Mouse (Mus musculus) gonadal fat pad, adult 2 months (tissue): Measurements from ENCODE around the gene A530016L24Rik. TPM values are rescaled to one million over a fixed set of nuclear protein-coding genes. Genes with fewer than 3 reads are reported as not detected.

Source experiments
- DNase-seq: peaks from one replicate; pipeline ENCODE4 v3.0.0-alpha.2; 2012; ENCODE audit warnings: low read depth
- polyA plus RNA-seq: library from polyadenylated mRNA; depleted of rRNA; stranded (reverse); fragments of >200 nt; gene quantifications from 2 replicates; pipeline ENCODE4 v1.2.3, GENCODE M21; 2012

The A530016L24Rik gene
- polyA plus RNA-seq, 1 experiment: 101 TPM

- no peak for DNase-seq
These were observed 13.9 kb downstream of the A530016L24Rik start for GRCm38 (mm10) chr12:112503003-112503771.

- DNase-seq: no peak
These were observed 17.0 kb downstream of the A530016L24Rik start for GRCm38 (mm10) chr12:112506267-112506666.

- DNase-seq: no peak
These were observed 18.0 kb downstream of the A530016L24Rik start for GRCm38 (mm10) chr12:112507264-112507663.

GRCm38 (mm10) chr12:112507984-112508383, 18.7 kb downstream of the A530016L24Rik start:
- DNase-seq: no peak

- no peak for DNase-seq
These were observed 21.1 kb downstream of the A530016L24Rik start for GRCm38 (mm10) chr12:112510365-112510732.

- DNase-seq: no peak
These were observed 21.6 kb downstream of the A530016L24Rik start for GRCm38 (mm10) chr12:112510733-112511372.

GRCm38 (mm10) chr12:112514897-112515296, 25.6 kb downstream of the A530016L24Rik start:
- no peak for DNase-seq

GRCm38 (mm10) chr12:112516697-112517337, 27.6 kb downstream of the A530016L24Rik start, which contains the start of gene Tmem179:
Gene Tmem179 (minus strand): TSS chr12:112516747.
- peak; percentile 27 for DNase-seq

GRCm38 (mm10) chr12:112518105-112518504, 28.9 kb downstream of the A530016L24Rik start:
- peak; percentile 5 for DNase-seq

GRCm38 (mm10) chr12:112533758-112534157, 44.5 kb downstream of the A530016L24Rik start:
- no peak for DNase-seq

- no peak for DNase-seq
These were observed 48.0 kb downstream of the A530016L24Rik start for GRCm38 (mm10) chr12:112537233-112537632.

- DNase-seq: no peak
These were observed 49.1 kb downstream of the A530016L24Rik start for GRCm38 (mm10) chr12:112538356-112538755.

- DNase-seq: no peak
These were observed 50.3 kb downstream of the A530016L24Rik start for GRCm38 (mm10) chr12:112539466-112539965.

- no peak for DNase-seq
These were observed 51.1 kb downstream of the A530016L24Rik start for GRCm38 (mm10) chr12:112540321-112540720.

GRCm38 (mm10) chr12:112541483-112542091, 52.3 kb downstream of the A530016L24Rik start:
- no peak for DNase-seq

GRCm38 (mm10) chr12:112542257-112542919, 53.1 kb downstream of the A530016L24Rik start:
- no peak for DNase-seq

GRCm38 (mm10) chr12:112542920-112543300, 53.7 kb downstream of the A530016L24Rik start:
- no peak for DNase-seq

- DNase-seq: no peak
These were observed 54.7 kb downstream of the A530016L24Rik start for GRCm38 (mm10) chr12:112543941-112544340.

GRCm38 (mm10) chr12:112544946-112545701, 55.9 kb downstream of the A530016L24Rik start:
- no peak for DNase-seq

- no peak for DNase-seq
These were observed 56.9 kb downstream of the A530016L24Rik start for GRCm38 (mm10) chr12:112546110-112546509.

GRCm38 (mm10) chr12:112549287-112549686, 60.0 kb downstream of the A530016L24Rik start:
- DNase-seq: no peak
